ENCODE assay signal across 24 mouse cellular contexts in genomic region chr14:76868131-76868530, GRCm38 (mm10).
DNase-seq lines count a peak whose midpoint lies in the region; ATAC-seq and TF ChIP-seq lines count a peak whose summit lies in the region.
"Had no signal": no experiment of that assay in that cellular context is flagged by ENCODE, and none has a peak within 500 bp of the region (broad histone marks: within the 10 kb centered on the region; RNA-seq: fewer than 3 reads in every experiment).

No protein-coding gene starts in this region.

- ATAC-seq in limb, embryonic 15.5 days (ENCODE audit: insufficient number of reproducible peaks, low FRiP score, low TSS enrichment, low read depth), result peak; percentile 52; the same call in 1 of the 2 replicates
- ATAC-seq: CD4-positive, CD25-positive, alpha-beta regulatory T cell, adult 4 months; forebrain, embryonic 14.5 days; forebrain, postnatal 0 days; hindbrain, postnatal 0 days; inflammation-experienced regulatory T-cells, adult 6 months; intestine, embryonic 16.5 days had no signal

- DNase-seq in heart, adult 11 months, result peak; percentile 86
- no peak for DNase-seq in heart, postnatal 25 days (ENCODE audit: low spot score)
- DNase-seq in layer of hippocampus, adult 2 months (ENCODE audit: low spot score in 2 of 2), result no peak
- DNase-seq in layer of hippocampus, adult 9-11 months, result no peak
- DNase-seq in left cerebral cortex, adult 9 months (ENCODE audit: low spot score in 2 of 2), result no peak
- DNase-seq: adrenal gland, adult 8-10 months; adrenal gland, postnatal 25 days; cerebellum, adult 11-12 months; cerebellum, adult 8-10 months; cerebellum, postnatal 10 days; cerebellum, postnatal 36 days; embryo, embryonic 11 days; forebrain, postnatal 0 days; gastrocnemius, postnatal 36 days; heart, postnatal 4 days had no signal

- no peak for TF ChIP-seq CTCF in layer of hippocampus, adult 2 months (conservative IDR thresholded peaks at IDR 0.05)

- no peaks in the 10 kb centered on the region for H3K9me3 ChIP-seq in limb, embryonic 15.5 days
- H3K9me3 ChIP-seq: embryonic facial prominence, embryonic 15.5 days; heart, embryonic 10.5 days had no signal

- H3K4me1 ChIP-seq in limb, embryonic 15.5 days, result 0 out of 2 replicates have a peak, but pooled peaks cover 2% of the 10 kb centered on the region
- H3K4me1 ChIP-seq: embryonic facial prominence, embryonic 15.5 days; heart, embryonic 10.5 days had no signal

- H3K4me3 ChIP-seq in layer of hippocampus, adult 2 months, result no peak overlapping the region
- H3K4me3 ChIP-seq in limb, embryonic 15.5 days, result no peak overlapping the region
- H3K4me3 ChIP-seq: embryonic facial prominence, embryonic 15.5 days; heart, embryonic 10.5 days had no signal

- H3K9ac ChIP-seq in limb, embryonic 15.5 days, result no peak overlapping the region
- H3K9ac ChIP-seq: embryonic facial prominence, embryonic 15.5 days; forebrain, postnatal 0 days; hindbrain, embryonic 14.5 days had no signal

- H3K4me2 ChIP-seq in limb, embryonic 15.5 days, result no peak overlapping the region
- H3K4me2 ChIP-seq: embryonic facial prominence, embryonic 15.5 days; hindbrain, embryonic 14.5 days had no signal

- H3K27me3 ChIP-seq in limb, embryonic 15.5 days, result no peaks in the 10 kb centered on the region
- H3K27me3 ChIP-seq: embryonic facial prominence, embryonic 15.5 days had no signal

- H3K36me3 ChIP-seq in limb, embryonic 15.5 days, result no peaks in the 10 kb centered on the region
- H3K36me3 ChIP-seq: embryonic facial prominence, embryonic 15.5 days; heart, embryonic 10.5 days had no signal

- WGBS in limb, embryonic 15.5 days, result 72% methylated on average over 5 of the region's 5 CpGs

- H3K27ac ChIP-seq in layer of hippocampus, adult 2 months, result peak overlapping the region; percentile 53; the same call in 1 of the 2 replicates
- H3K27ac ChIP-seq in limb, embryonic 15.5 days, result peak overlapping the region; percentile 47; the same call in 1 of the 2 replicates
- H3K27ac ChIP-seq: embryonic facial prominence, embryonic 15.5 days; heart, embryonic 10.5 days; hindbrain, embryonic 14.5 days; hindbrain, postnatal 0 days had no signal

- intact Hi-C loops in heart, postnatal 25 days (cut with DNase I), result no loop called here
